Mouse (Mus musculus) heart, adult 2 months (tissue): ENCODE data around the gene Pard3. TPM values are rescaled to one million over a fixed set of nuclear protein-coding genes. Genes with fewer than 3 reads are reported as not detected.

Experiments
- DNase-seq, 2 experiments: peaks; one replicate each; pipeline ENCODE4 v3.0.0; 2021
- H3K27ac ChIP-seq: fragments of 200-600 bp; 2 replicates; pipeline ENCODE4 v1.8.1; 2022
- H3K27me3 ChIP-seq: fragments of 200-500 bp; 2 replicates; pipeline ENCODE4 v1.6.1; 2012; ENCODE audit warnings: mild to moderate bottlenecking, low read length, inconsistent platforms, mixed read lengths; ENCODE audit not compliant: control insufficient read depth, insufficient read depth
- H3K36me3 ChIP-seq: fragments of 200-500 bp; 2 replicates; pipeline ENCODE4 v1.6.1; 2012; ENCODE audit warnings: low read length, inconsistent platforms; ENCODE audit not compliant: control insufficient read depth, insufficient read depth
- H3K4me1 ChIP-seq: fragments of 200-500 bp; 2 replicates; pipeline ENCODE4 v1.6.1; 2011; ENCODE audit warnings: low read length; ENCODE audit not compliant: control insufficient read depth, insufficient read depth
- H3K4me3 ChIP-seq: fragments of 200-600 bp; 2 replicates; pipeline ENCODE4 v1.8.1; 2022
- H3K79me2 ChIP-seq: fragments of 200-500 bp; replicated peaks from 2 replicates; pipeline ENCODE4 v1.6.1; 2012; ENCODE audit warnings: mild to moderate bottlenecking, inconsistent platforms, low read length, moderate library complexity, mixed read lengths; ENCODE audit not compliant: control insufficient read depth, insufficient read depth
- H3K9ac ChIP-seq: fragments of 200-500 bp; 2 replicates; pipeline ENCODE4 v1.6.1; 2012; ENCODE audit warnings: low read depth, mild to moderate bottlenecking, control low read depth, inconsistent platforms, low read length, mixed read lengths
- CTCF ChIP-seq: fragments of 200-600 bp; IDR thresholded peaks from 2 replicates; pipeline ENCODE4 v1.8.1; 2022; ENCODE audit warnings: antibody characterized with exemption, mild to moderate bottlenecking, moderate library complexity
- EP300 ChIP-seq: fragments of 200-500 bp; IDR thresholded peaks from 2 replicates; pipeline ENCODE4 v1.6.1; 2011; ENCODE audit warnings: low read depth, low read length, control low read depth; ENCODE audit not compliant: insufficient read depth
- POLR2A ChIP-seq: fragments of 200-500 bp; IDR thresholded peaks from 2 replicates; pipeline ENCODE4 v1.6.1; 2011; ENCODE audit warnings: mild to moderate bottlenecking, low read depth, low read length, control low read depth; ENCODE audit not compliant: insufficient read depth
- WGBS: fragments of 180-500 bp; shearing (Covaris S2); methylation state at CpG from one replicate; pipeline ENCODE4 v1.1.7; 2018; 5-methylcytosine and 5-hydroxymethylcytosine counted together
- intact Hi-C: fragments of 180-260 bp; cut with DNase I; formaldehyde crosslinking; loops from one replicate; pipeline ENCODE4 v1.15.1; 2025
- polyA plus RNA-seq: library from polyadenylated mRNA; depleted of rRNA; stranded (reverse); fragments of >200 nt; gene quantifications from 2 replicates; pipeline ENCODE4 v1.2.3, GENCODE M21; 2012
- total RNA-seq, 2 experiments: library from RNA; stranded (reverse); gene quantifications; 2 replicates each; pipeline ENCODE4 v1.2.3; 2021

Gene Pard3
- total and polyA plus RNA-seq, 3 experiments: 23.7 to 32.9 (median 30.1) TPM

DNA sequence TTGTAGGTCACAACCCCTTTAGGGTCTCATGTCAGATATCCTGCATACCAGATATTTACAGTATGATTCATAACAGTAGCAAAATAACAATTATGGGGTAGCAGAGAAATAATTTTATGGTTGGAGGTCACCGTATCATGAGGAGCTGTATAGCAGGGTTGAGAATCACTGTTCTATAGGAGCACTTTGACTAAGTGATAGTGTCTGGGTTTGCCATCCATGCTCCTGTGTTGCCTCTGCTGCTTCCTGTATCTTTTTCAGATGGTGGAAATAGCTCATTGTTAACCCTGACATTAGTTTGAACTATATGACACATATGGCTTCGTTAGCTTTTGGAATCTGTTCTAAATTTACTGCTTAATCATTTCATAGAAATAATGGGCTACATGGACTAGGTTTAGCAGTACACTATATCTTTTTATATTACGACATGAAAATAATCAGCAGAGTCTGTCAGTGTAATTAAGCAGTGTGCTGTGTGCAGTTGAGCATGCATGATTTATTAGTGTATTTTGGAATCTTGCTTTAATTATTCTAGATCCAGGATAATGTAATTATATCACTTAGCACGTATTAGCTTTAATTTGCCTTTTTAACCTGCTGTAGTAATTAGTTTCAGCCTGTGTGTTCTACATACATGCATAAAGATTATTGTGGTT is 347.6 kb downstream of the Pard3 start:
- Histone ChIP-seq H3K9ac (no peak overlapping the region), H3K27me3 (no peaks in the 10 kb centered on the region), H3K36me3 (no peaks in the 10 kb centered on the region), H3K79me2 (no peaks in the 10 kb centered on the region), H3K27ac (no peak overlapping the region), H3K4me1 (no peaks in the 10 kb centered on the region), H3K4me3 (no peak overlapping the region)
- no peak for DNase-seq
- intact Hi-C loops: loop anchor here (10.0 kb wide), 1 partner anchor 753 kb away; no protein-coding TSS in a partner anchor
- no peak for TF ChIP-seq CTCF
- TF ChIP-seq EP300: no peak
- TF ChIP-seq POLR2A: no peak
- 86% methylated on average over 4 of the region's 4 CpGs for WGBS

DNA sequence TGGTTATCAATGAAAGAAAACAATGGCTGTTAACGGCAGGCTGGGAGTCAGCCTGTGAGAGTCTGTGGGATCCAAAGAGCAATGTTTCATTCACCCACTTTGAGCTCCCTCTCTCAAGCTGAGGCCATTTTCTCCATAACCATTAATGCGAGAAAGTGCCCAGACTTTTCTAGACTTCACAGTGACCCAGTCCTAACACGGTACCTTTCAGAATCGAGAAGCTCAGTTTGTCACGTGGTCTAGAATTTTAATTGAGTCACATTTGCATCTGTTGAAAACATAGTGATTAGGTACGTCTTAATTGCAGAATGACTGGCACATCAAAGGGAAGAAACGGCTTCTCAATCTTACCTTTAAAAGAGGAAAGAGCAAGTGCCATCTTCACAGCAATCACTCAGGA is 359.3 kb downstream of the Pard3 start:
- DNase-seq: no peak

DNA sequence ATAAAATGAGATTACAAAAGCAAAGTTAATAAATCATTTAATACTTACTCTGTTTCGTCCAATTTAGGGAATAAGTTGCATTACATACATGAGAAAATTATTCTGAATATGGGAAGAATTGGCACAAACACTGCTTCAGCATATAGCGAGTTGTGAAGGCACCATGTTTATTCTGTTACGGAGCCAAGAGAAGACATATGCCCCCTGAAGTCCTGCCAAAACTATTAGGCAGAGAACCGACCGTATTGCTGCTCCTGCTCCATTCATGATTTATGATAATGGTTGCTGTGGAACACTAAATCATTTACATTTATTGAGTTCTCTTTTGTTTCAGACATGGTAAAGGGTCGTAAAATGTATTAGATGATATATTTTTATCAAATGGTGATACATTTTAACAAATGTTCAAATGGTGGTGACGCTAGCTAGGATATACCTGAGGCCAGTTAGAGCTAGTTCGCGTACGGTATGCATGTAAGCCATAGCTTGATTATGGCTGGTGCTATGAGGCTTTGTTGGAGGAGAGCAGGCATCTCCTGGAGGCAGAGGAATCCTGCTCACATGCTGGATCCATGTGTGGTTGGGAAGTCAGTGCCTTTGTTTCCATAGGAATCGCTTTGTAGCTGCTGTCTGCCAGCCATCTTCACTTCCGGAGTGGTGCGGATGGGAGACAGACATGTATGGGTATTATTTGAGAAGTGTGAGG is 360.7 kb downstream of the Pard3 start:
- WGBS: 92% methylated on average over 13 of the region's 13 CpGs
- Histone ChIP-seq H3K4me1 (no peaks in the 10 kb centered on the region), H3K4me3 (no peak overlapping the region), H3K27ac (no peak overlapping the region), H3K27me3 (no peaks in the 10 kb centered on the region), H3K9ac (no peak overlapping the region), H3K36me3 (no peaks in the 10 kb centered on the region), H3K79me2 (no peaks in the 10 kb centered on the region)
- TF ChIP-seq EP300: no peak
- TF ChIP-seq CTCF: no peak
- no peak for TF ChIP-seq POLR2A
- no peak for DNase-seq
- intact Hi-C loops: no loop called here

More for the DNA sequence above, 359.3 kb downstream of the Pard3 start:
- 82% methylated on average over 7 of the region's 7 CpGs for WGBS
- H3K27ac ChIP-seq: no peak overlapping the region
- intact Hi-C loops: no loop called here
- H3K9ac ChIP-seq: no peak overlapping the region
- no peak for TF ChIP-seq CTCF
- no peak for TF ChIP-seq EP300
- TF ChIP-seq POLR2A: no peak
- no peaks in the 10 kb centered on the region for H3K27me3 ChIP-seq
- no peak overlapping the region for H3K4me3 ChIP-seq
- no peaks in the 10 kb centered on the region for H3K36me3 ChIP-seq
- H3K4me1 ChIP-seq: no peaks in the 10 kb centered on the region
- H3K79me2 ChIP-seq: no peaks in the 10 kb centered on the region

DNA sequence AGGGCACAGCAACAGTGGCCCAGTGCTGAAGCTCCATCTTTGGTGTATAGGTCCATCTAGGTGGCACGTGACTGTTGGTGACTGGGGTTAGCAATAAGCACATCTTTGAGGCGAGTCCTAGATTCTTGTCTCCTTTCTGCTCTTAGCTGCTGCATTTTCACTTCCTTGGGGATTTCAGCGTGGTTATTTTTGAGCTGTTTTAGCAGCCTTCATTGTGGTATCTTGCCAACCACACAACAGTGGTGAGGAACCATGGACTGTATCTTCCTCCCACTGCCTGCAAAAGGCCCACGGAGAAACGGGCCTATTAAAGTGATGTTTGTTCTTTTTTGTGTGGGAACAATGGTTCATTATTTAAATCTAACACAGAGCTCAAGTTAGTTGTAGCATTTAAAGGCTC is 363.2 kb downstream of the Pard3 start:
- Histone ChIP-seq H3K27ac (no peak overlapping the region), H3K79me2 (no peaks in the 10 kb centered on the region), H3K36me3 (no peaks in the 10 kb centered on the region), H3K4me3 (no peak overlapping the region), H3K4me1 (no peaks in the 10 kb centered on the region), H3K9ac (no peak overlapping the region), H3K27me3 (no peaks in the 10 kb centered on the region)
- intact Hi-C loops: no loop called here
- TF ChIP-seq EP300 (no peak), POLR2A (no peak), CTCF (no peak)
- no peak for DNase-seq
- WGBS: 70% methylated on average over 5 of the region's 5 CpGs

DNA sequence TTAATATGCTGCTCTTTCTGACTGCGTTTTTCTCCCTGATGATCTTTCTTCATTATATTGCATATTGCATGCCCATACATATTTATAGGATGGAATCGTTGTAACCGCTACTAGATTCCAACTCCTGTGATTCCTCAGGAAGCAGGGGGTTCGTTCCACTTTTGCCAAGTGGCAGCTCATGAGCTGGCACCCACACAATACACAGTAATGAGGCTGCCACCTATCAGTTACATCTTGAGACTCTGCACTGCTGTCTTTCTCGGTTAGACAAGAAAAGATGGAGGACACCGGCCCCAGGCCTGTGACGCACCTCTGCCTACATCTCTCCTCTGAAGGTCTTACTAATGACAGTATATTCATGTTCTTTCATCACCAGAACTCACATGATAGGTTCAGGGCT is 364.3 kb downstream of the Pard3 start:
- H3K4me1 ChIP-seq: no peaks in the 10 kb centered on the region
- H3K4me3 ChIP-seq: no peak overlapping the region
- no peak for DNase-seq
- intact Hi-C loops: no loop called here
- TF ChIP-seq POLR2A (no peak), EP300 (no peak), CTCF (no peak)
- no peak overlapping the region for H3K27ac ChIP-seq
- 90% methylated on average over 7 of the region's 7 CpGs for WGBS
- H3K27me3 ChIP-seq: no peaks in the 10 kb centered on the region
- H3K79me2 ChIP-seq: no peaks in the 10 kb centered on the region
- no peaks in the 10 kb centered on the region for H3K36me3 ChIP-seq
- no peak overlapping the region for H3K9ac ChIP-seq

DNA sequence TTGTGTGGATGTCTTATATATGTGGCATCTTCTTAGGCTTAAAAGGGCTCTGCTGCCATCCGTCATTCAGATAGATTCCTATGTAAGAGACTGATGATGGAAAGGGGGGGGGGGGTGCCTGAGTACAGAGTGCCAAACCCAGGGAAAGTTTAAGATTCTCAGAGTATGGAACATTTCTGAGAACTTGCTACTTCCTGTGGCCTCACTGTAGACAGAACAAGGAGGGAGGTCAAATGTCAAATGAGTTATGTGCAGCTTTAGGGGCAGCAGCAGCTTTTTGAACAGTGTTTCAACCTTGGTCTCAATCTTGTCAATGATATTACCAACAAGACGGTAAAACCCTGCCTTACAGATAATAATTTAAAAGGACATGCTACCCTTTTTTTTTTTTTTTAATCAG is 367.5 kb downstream of the Pard3 start:
- intact Hi-C loops: no loop called here
- H3K9ac ChIP-seq: no peak overlapping the region
- H3K27me3 ChIP-seq: no peaks in the 10 kb centered on the region
- no peaks in the 10 kb centered on the region for H3K4me1 ChIP-seq
- no peak overlapping the region for H3K27ac ChIP-seq
- no peak for TF ChIP-seq POLR2A
- 65% methylated on average over 2 of the region's 2 CpGs for WGBS
- no peak for DNase-seq
- no peaks in the 10 kb centered on the region for H3K79me2 ChIP-seq
- H3K4me3 ChIP-seq: no peak overlapping the region
- no peaks in the 10 kb centered on the region; the same call in 1 of the 2 replicates for H3K36me3 ChIP-seq
